Mouse (Mus musculus) midbrain, embryonic 16.5 days (tissue): ENCODE measurements around the gene Eef1akmt2. TPM values are rescaled to one million over a fixed set of nuclear protein-coding genes. Genes with fewer than 3 reads are reported as not detected.

ENCODE experiments used
- ATAC-seq: fragments of 200-750 bp; cut with Nextera tagmentation; 2 replicates; pipeline ENCODE4 v1.8.0; 2017; ENCODE audit warnings: moderate TSS enrichment
- H3K27ac ChIP-seq: fragments of 300-500 bp; sonication (generic); 2 replicates; pipeline ENCODE4 v1.5.1; 2014; ENCODE audit warnings: mild to moderate bottlenecking, low read length, mixed read lengths
- H3K27me3 ChIP-seq: fragments of 300-500 bp; sonication (generic); 2 replicates; pipeline ENCODE4 v1.6.1; 2014; ENCODE audit warnings: low read depth, low read length, mixed read lengths; ENCODE audit not compliant: control insufficient read depth, insufficient read depth
- H3K36me3 ChIP-seq: fragments of 300-500 bp; sonication (generic); 2 replicates; pipeline ENCODE4 v1.6.1; 2014; ENCODE audit warnings: mild to moderate bottlenecking, low read length, moderate library complexity, mixed read lengths; ENCODE audit not compliant: control insufficient read depth, insufficient read depth
- H3K4me1 ChIP-seq: fragments of 300-500 bp; sonication (generic); 2 replicates; pipeline ENCODE4 v1.6.1; 2014; ENCODE audit warnings: mild to moderate bottlenecking, low read length, mixed read lengths; ENCODE audit not compliant: control insufficient read depth, insufficient read depth
- H3K4me2 ChIP-seq: fragments of 300-500 bp; sonication (generic); 2 replicates; pipeline ENCODE4 v1.6.1; 2014; ENCODE audit warnings: mild to moderate bottlenecking, low read length, mixed read lengths
- H3K4me3 ChIP-seq: fragments of 300-500 bp; sonication (generic); 2 replicates; pipeline ENCODE4 v1.5.1; 2014; ENCODE audit warnings: low read depth, mild to moderate bottlenecking, low read length, moderate library complexity, mixed read lengths
- H3K9ac ChIP-seq: fragments of 300-500 bp; sonication (generic); 2 replicates; pipeline ENCODE4 v1.6.1; 2014; ENCODE audit warnings: low read depth, low read length, mixed read lengths
- H3K9me3 ChIP-seq: fragments of 300-500 bp; sonication (generic); replicated peaks from 2 replicates; pipeline ENCODE4 v1.6.1; 2014; ENCODE audit warnings: mild to moderate bottlenecking, low read length, mixed read lengths; ENCODE audit not compliant: control insufficient read depth, poor library complexity, severe bottlenecking
- WGBS: fragments of 180-500 bp; shearing (Covaris S2); extraction: QIAGEN DNeasy Blood & Tissue Kit; methylation state at CpG from one replicate; pipeline ENCODE4 v1.1.7; 2014; 5-methylcytosine and 5-hydroxymethylcytosine counted together
- polyA plus RNA-seq: library from polyadenylated mRNA; unstranded; fragments of >200 nt; fragmentation: Nextera tagmentation; extraction: Ambion mirVana; gene quantifications from 2 replicates; pipeline ENCODE4 v1.2.1, GENCODE M21; 2015

The Eef1akmt2 gene
- polyA plus RNA-seq, 1 experiment from 2014 or later, result 94.3 TPM

- no peaks in the 10 kb centered on the region for H3K36me3 ChIP-seq
- peaks cover 11% of the 10 kb centered on the region for H3K4me1 ChIP-seq
- H3K27me3 ChIP-seq, result no peaks in the 10 kb centered on the region
- H3K9ac ChIP-seq, result no peak overlapping the region
- H3K9me3 ChIP-seq, result no peaks in the 10 kb centered on the region
- WGBS, result 95% methylated on average over 13 of the region's 13 CpGs
- no peak overlapping the region for H3K4me3 ChIP-seq
- no peak overlapping the region for H3K27ac ChIP-seq
- H3K4me2 ChIP-seq, result no peak overlapping the region
- no peak for ATAC-seq
Measured at GRCm38 (mm10) chr7:132788826-132789225, 63.6 kb downstream of the Eef1akmt2 start.

GRCm38 (mm10) chr7:132787496-132788190 lies 64.8 kb downstream of the Eef1akmt2 start:
- no peak overlapping the region for H3K9ac ChIP-seq
- no peaks in the 10 kb centered on the region for H3K27me3 ChIP-seq
- no peaks in the 10 kb centered on the region for H3K36me3 ChIP-seq
- no peak overlapping the region for H3K4me3 ChIP-seq
- no peak overlapping the region for H3K4me2 ChIP-seq
- H3K9me3 ChIP-seq, result no peaks in the 10 kb centered on the region
- H3K27ac ChIP-seq, result no peak overlapping the region
- no peak for ATAC-seq
- peaks cover 11% of the 10 kb centered on the region for H3K4me1 ChIP-seq
- 90% methylated on average over 4 of the region's 4 CpGs for WGBS

DNA sequence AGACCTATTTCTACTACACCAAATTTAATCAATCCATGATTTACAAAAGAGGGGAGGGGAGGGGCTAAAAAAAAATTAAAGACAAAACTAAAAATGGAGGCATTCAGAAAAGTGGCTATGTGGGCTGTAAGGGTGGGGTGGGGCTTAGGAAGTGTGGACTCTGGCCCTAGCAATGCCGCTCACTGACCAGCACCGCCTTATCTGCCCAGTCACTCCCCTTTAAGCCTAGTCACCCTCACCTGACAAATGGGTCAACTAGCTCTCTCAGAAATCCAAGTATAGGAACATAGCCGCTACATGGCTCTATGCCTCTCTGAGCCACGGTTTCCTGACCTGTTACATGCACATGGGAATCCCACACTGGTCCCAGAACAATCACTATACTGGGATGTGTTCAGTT lies 65.5 kb downstream of the Eef1akmt2 start:
- 95% methylated on average over 4 of the region's 4 CpGs for WGBS
- no peak for ATAC-seq
- no peak overlapping the region for H3K27ac ChIP-seq
- no peaks in the 10 kb centered on the region for H3K9me3 ChIP-seq
- no peaks in the 10 kb centered on the region for H3K36me3 ChIP-seq
- H3K4me3 ChIP-seq, result no peak overlapping the region
- no peaks in the 10 kb centered on the region for H3K27me3 ChIP-seq
- peaks cover 14% of the 10 kb centered on the region for H3K4me1 ChIP-seq
- H3K9ac ChIP-seq, result no peak overlapping the region
- H3K4me2 ChIP-seq, result no peak overlapping the region

DNA sequence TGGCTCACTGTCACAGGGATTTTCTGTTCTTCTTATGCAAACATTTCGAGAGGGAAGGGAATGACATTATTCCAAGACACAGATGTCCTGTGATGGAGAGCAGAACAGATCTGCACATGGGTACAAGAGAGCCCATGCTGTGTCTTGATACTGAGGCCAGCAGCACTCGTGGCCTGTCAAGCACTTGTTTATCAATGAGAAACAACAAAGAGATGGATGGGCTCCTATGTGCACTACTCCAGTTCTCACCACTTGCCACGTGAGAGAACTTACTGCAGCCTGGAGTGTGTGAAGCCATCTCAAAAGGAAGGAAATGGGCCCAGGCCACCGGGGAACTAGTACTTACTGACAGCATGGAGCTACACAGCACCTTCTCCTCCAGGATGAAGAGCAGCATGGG lies 66.0 kb downstream of the Eef1akmt2 start:
- Histone ChIP-seq H3K9ac (no peak overlapping the region), H3K27ac (no peak overlapping the region), H3K9me3 (no peaks in the 10 kb centered on the region), H3K36me3 (no peaks in the 10 kb centered on the region), H3K27me3 (no peaks in the 10 kb centered on the region), H3K4me3 (no peak overlapping the region), H3K4me2 (no peak overlapping the region), H3K4me1 (peaks cover 19% of the 10 kb centered on the region)
- ATAC-seq, result peak; percentile 39; the same call in 1 of the 2 replicates
- WGBS, result 34% methylated on average over 4 of the region's 4 CpGs

GRCm38 (mm10) chr7:132786011-132786410 lies 66.5 kb downstream of the Eef1akmt2 start:
- no peaks in the 10 kb centered on the region for H3K9me3 ChIP-seq
- no peak overlapping the region for H3K9ac ChIP-seq
- ATAC-seq, result no peak
- H3K4me3 ChIP-seq, result no peak overlapping the region
- peak overlapping the region; percentile 18 for H3K27ac ChIP-seq
- WGBS, result 63% methylated on average over 7 of the region's 7 CpGs
- no peaks in the 10 kb centered on the region for H3K36me3 ChIP-seq
- H3K4me2 ChIP-seq, result no peak overlapping the region
- H3K4me1 ChIP-seq, result peaks cover 24% of the 10 kb centered on the region
- H3K27me3 ChIP-seq, result no peaks in the 10 kb centered on the region

- Histone ChIP-seq H3K4me2 (no peak overlapping the region), H3K36me3 (no peaks in the 10 kb centered on the region), H3K9ac (no peak overlapping the region), H3K27ac (no peak overlapping the region), H3K4me1 (peaks cover 33% of the 10 kb centered on the region), H3K9me3 (no peaks in the 10 kb centered on the region), H3K27me3 (no peaks in the 10 kb centered on the region), H3K4me3 (no peak overlapping the region)
- 84% methylated on average over 5 of the region's 5 CpGs for WGBS
- ATAC-seq, result no peak
Measured at GRCm38 (mm10) chr7:132784101-132784500, 68.4 kb downstream of the Eef1akmt2 start.

DNA sequence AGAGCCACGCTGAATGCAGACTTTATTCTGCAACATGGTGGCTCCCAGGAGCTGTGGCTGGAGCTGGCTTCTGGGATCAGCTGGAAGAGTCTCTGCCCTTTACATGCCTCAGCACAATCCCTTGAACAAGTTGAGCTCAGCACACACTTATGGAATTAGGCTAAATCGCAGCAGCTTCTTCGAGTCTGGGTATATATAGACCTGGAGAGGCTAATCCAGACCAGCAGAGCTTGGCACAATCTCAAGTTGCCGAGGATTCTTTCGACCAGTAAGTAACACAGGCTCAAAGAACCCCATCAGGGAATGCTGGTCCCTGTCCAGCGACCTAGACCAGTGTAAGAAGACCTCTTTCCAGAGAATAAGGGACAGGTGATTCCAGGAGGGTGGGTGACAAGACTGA lies 70.6 kb downstream of the Eef1akmt2 start:
- Histone ChIP-seq H3K9ac (no peak overlapping the region), H3K4me3 (no peak overlapping the region), H3K4me2 (no peak overlapping the region), H3K27ac (peak overlapping the region; percentile 58), H3K27me3 (no peaks in the 10 kb centered on the region), H3K36me3 (no peaks in the 10 kb centered on the region), H3K9me3 (no peaks in the 10 kb centered on the region), H3K4me1 (peaks cover 33% of the 10 kb centered on the region)
- ATAC-seq, result peak; percentile 31; the same call in 1 of the 2 replicates
- 39% methylated on average over 6 of the region's 6 CpGs for WGBS

GRCm38 (mm10) chr7:132781130-132781814 lies 71.2 kb downstream of the Eef1akmt2 start:
- peak; percentile 82 for ATAC-seq
- Histone ChIP-seq H3K36me3 (0 out of 2 replicates have a peak, but pooled peaks cover under 1% of the 10 kb centered on the region), H3K27ac (peak overlapping the region; percentile 58), H3K4me3 (no peak overlapping the region), H3K4me1 (peaks cover 28% of the 10 kb centered on the region), H3K27me3 (no peaks in the 10 kb centered on the region), H3K4me2 (peak overlapping the region; percentile 5; the same call in 1 of the 2 replicates), H3K9ac (peak overlapping the region; percentile 33; the same call in 1 of the 2 replicates), H3K9me3 (no peaks in the 10 kb centered on the region)
- 9% methylated on average over 7 of the region's 7 CpGs for WGBS

DNA sequence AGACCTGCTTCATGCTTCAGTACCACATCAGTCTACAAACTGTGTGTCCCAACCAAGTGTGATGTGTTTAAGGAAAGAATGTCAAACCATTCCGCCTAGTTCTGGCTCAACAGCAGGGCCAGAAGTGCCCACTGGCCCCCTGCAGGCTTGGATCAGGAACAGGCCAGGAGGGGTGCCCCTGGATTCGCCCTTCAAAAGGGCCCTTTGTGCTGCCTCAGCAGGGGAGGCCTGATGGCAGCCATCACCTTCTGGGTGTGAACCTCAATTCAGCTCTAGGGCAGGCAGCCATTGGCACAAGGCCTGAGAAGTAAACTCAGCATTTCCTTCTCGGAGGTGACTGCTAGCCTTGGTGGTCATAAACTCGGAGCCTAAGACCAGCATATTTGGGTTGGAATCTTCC lies 71.9 kb downstream of the Eef1akmt2 start:
- peaks cover 24% of the 10 kb centered on the region for H3K4me1 ChIP-seq
- H3K9me3 ChIP-seq, result no peaks in the 10 kb centered on the region
- no peak for ATAC-seq
- H3K4me3 ChIP-seq, result no peak overlapping the region
- H3K27me3 ChIP-seq, result no peaks in the 10 kb centered on the region
- 0 out of 2 replicates have a peak, but pooled peaks cover 2% of the 10 kb centered on the region for H3K36me3 ChIP-seq
- 39% methylated on average over 4 of the region's 4 CpGs for WGBS
- H3K4me2 ChIP-seq, result no peak overlapping the region
- H3K27ac ChIP-seq, result peak overlapping the region; percentile 58
- H3K9ac ChIP-seq, result no peak overlapping the region; the same call in 1 of the 2 replicates
